Mouse (Mus musculus): Measurements from ENCODE around the gene Cxcr2.

DNA sequence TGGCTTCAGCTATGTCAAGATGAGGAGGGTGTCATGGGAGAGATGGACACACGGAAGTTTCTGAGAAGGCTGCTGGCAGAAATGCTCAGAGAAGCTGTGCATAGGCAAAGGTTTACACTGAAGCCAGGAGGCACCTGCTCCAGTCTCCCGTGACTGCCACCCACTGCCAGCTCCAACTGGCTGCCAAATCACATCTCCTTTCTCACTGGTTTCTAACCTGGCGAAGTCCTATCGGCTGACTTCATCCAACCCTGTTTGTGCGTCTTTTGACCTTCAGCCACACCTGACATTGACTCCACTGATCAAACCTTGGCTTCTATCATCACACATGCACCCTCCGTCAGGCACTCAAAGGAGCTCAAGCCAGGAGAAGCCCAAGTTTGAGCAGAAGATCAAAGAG lies 35.9 kb upstream of the Cxcr2 start:
- no peak for TF ChIP-seq CTCF (IDR thresholded peaks at IDR 0.05; ENCODE audit: borderline replicate concordance, insufficient read depth, low read length)
- TF ChIP-seq POLR2A (IDR thresholded peaks at IDR 0.05; ENCODE audit: low read depth, low read length): no peak
